Mouse (Mus musculus) myocyte (in vitro differentiated cells): ENCODE measurements around the gene Ephb6.

ENCODE experiments used
- E2F4 ChIP-seq: IDR thresholded peaks from one replicate; pipeline ENCODE4 v1.6.1; 2011; ENCODE audit warnings: mild to moderate bottlenecking, control low read depth, moderate library complexity; ENCODE audit not compliant: insufficient read depth
- MYOD1 ChIP-seq, 3 experiments: IDR thresholded peaks; one replicate each; pipeline ENCODE4 v1.6.1; 2011; ENCODE audit warnings: control low read depth in 2 of 3, low read depth in 2 of 3, mild to moderate bottlenecking in 2 of 3, moderate library complexity in 1 of 3; ENCODE audit not compliant: insufficient read length in 2 of 3, control insufficient read depth in 1 of 3
- POLR2A ChIP-seq: IDR thresholded peaks from one replicate; pipeline ENCODE4 v1.6.1; 2011; ENCODE audit warnings: low read depth, mild to moderate bottlenecking, control low read depth, moderate library complexity; ENCODE audit not compliant: insufficient read length
- TCF12 ChIP-seq: IDR thresholded peaks from one replicate; pipeline ENCODE4 v1.6.1; 2011; ENCODE audit warnings: mild to moderate bottlenecking, control low read depth; ENCODE audit not compliant: poor library complexity, insufficient read depth, severe bottlenecking

DNA sequence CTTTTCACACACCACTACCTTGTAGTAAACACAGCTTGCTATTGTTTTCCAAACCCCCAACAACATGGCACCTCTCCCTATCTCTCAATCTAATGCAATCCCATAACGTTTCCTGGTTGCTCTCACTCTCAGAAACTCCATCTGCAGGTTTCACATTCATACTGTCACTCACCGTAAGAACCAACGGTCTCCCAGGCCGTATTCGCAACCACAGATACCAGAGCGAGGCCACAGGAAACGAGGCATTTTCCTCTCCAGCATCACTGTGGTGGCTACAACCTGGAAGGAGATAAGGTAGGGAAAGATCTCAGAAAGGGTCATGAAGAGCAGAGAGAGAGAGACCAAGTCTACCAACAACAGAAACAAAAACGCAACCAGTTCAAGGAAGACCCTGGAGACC lies 49.4 kb downstream of the Ephb6 start:
- TF ChIP-seq TCF12 (no peak), E2F4 (no peak), POLR2A (no peak), MYOD1 (IDR thresholded peaks at IDR 0.05; ENCODE audit: control insufficient read depth in 1 of 3, insufficient read length in 2 of 3, low read depth in 2 of 3) (no peak)
